Mouse (Mus musculus) lung, embryonic 15.5 days (tissue): Measurements from ENCODE around the gene Tnni1. TPM values are rescaled to one million over a fixed set of nuclear protein-coding genes. Genes with fewer than 3 reads are reported as not detected.

ENCODE experiments used
- ATAC-seq: fragments of 200-750 bp; cut with Nextera tagmentation; 2 replicates; pipeline ENCODE4 v1.8.0; 2017; ENCODE audit warnings: moderate number of reproducible peaks, borderline replicate concordance; ENCODE audit not compliant: low FRiP score, low TSS enrichment; ENCODE audit errors: extremely low read depth
- H3K27ac ChIP-seq: fragments of 300-500 bp; sonication (generic); 2 replicates; pipeline ENCODE4 v1.5.1; 2015; ENCODE audit warnings: moderate library complexity, mild to moderate bottlenecking, inconsistent platforms
- H3K27me3 ChIP-seq: fragments of 300-500 bp; sonication (generic); 2 replicates; pipeline ENCODE4 v1.6.1; 2015; ENCODE audit warnings: inconsistent platforms
- H3K36me3 ChIP-seq: fragments of 300-500 bp; sonication (generic); 2 replicates; pipeline ENCODE4 v1.6.1; 2015; ENCODE audit warnings: inconsistent platforms
- H3K4me1 ChIP-seq: fragments of 300-500 bp; sonication (generic); 2 replicates; pipeline ENCODE4 v1.6.1; 2015; ENCODE audit warnings: inconsistent platforms
- H3K4me2 ChIP-seq: fragments of 300-500 bp; sonication (generic); 2 replicates; pipeline ENCODE4 v1.6.1; 2015; ENCODE audit warnings: inconsistent platforms, mild to moderate bottlenecking, moderate library complexity
- H3K4me3 ChIP-seq: fragments of 300-500 bp; sonication (generic); 2 replicates; pipeline ENCODE4 v1.5.1; 2015; ENCODE audit warnings: mild to moderate bottlenecking, inconsistent platforms
- H3K9ac ChIP-seq: fragments of 300-500 bp; sonication (generic); 2 replicates; pipeline ENCODE4 v1.6.1; 2015; ENCODE audit warnings: inconsistent platforms
- H3K9me3 ChIP-seq: fragments of 300-500 bp; sonication (generic); 2 replicates; pipeline ENCODE4 v1.6.1; 2016; ENCODE audit warnings: inconsistent platforms
- WGBS: fragments of 180-500 bp; shearing (Covaris S2); methylation state at CpG from one replicate; pipeline ENCODE4 v1.1.7; 2015; 5-methylcytosine and 5-hydroxymethylcytosine counted together
- polyA plus RNA-seq: library from polyadenylated mRNA; unstranded; fragments of >200 nt; fragmentation: Nextera tagmentation; extraction: Ambion mirVana; gene quantifications from 2 replicates; pipeline ENCODE4 v1.2.1, GENCODE M21; 2015

Tnni1 gene
- polyA plus RNA-seq, 1 experiment from 2014 or later: 117 TPM

DNA sequence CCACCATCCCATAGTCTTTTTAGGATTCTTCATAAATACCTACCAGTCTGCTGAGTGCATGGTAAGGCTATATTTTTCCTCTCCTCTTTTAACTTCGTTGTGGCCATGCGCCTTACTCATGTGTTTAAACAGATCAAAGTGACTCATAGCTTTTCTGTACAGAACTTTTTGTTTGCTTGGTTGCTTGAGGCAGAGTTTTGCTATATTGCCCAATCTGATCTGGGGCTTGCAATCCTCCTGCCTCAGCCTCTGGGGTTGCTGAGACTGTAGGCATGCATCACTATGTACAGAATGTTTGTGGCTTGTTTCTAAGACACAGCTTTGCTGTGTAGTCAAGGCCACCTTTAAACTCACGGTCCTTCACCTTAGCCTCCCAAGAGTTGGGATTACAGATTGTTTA lies 23.3 kb upstream of the Tnni1 start:
- no peak overlapping the region for H3K9ac ChIP-seq
- H3K4me3 ChIP-seq: no peak overlapping the region
- H3K4me2 ChIP-seq: no peak overlapping the region
- peak overlapping the region; percentile 32; the same call in 1 of the 2 replicates for H3K27ac ChIP-seq
- H3K9me3 ChIP-seq: no peaks in the 10 kb centered on the region
- H3K27me3 ChIP-seq: no peaks in the 10 kb centered on the region
- peaks cover 19% of the 10 kb centered on the region; the same call in 1 of the 2 replicates for H3K4me1 ChIP-seq
- no peak for ATAC-seq
- 76% methylated on average over 3 of the region's 3 CpGs for WGBS
- H3K36me3 ChIP-seq: peaks cover 9% of the 10 kb centered on the region

DNA sequence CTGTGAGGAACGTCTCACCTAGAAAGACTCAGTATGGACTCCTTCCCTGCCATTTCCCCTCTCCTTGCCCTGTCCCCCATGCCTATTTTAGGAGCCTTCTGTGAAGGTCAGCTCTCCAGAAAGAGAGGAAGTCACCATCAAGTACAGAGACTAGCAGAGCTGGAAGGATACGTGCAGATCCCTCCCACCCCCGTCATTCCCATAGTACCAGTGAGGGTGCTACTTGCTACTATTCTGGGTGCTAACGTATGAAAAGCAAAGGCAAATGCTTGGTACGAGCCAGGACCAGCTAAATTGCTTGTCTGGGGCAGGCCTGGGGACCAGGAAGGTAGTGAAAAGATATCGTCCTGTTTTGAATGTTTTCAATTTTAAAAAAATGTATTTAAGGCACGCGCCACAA lies 21.9 kb upstream of the Tnni1 start:
- Histone ChIP-seq H3K9ac (no peak overlapping the region), H3K36me3 (no peaks in the 10 kb centered on the region), H3K27ac (no peak overlapping the region), H3K4me1 (peaks cover 19% of the 10 kb centered on the region; the same call in 1 of the 2 replicates), H3K27me3 (no peaks in the 10 kb centered on the region), H3K4me3 (no peak overlapping the region), H3K4me2 (no peak overlapping the region), H3K9me3 (no peaks in the 10 kb centered on the region)
- ATAC-seq: no peak
- 69% methylated on average over 8 of the region's 8 CpGs for WGBS

DNA sequence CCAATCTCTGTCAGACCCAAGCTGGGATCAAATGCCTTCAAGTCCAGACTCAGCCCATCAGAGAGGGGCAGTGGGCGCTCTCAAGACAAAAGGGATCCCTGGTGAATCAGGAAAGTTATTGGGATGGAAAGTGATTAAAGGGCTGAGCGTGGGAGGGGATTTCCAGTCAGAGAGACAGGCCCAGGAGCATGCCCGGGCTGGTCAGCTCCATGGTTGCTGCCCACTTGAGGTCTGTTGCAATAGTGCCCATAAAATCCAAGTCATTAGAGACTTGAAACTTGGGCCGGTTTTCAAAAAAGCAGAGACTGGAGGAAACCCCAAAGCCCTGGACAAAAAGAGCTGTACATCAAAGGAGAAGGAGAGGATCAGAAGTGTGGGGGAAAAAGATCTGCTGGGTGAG lies 19.5 kb upstream of the Tnni1 start:
- WGBS: 77% methylated on average over 4 of the region's 4 CpGs
- Histone ChIP-seq H3K9ac (no peak overlapping the region), H3K9me3 (no peaks in the 10 kb centered on the region), H3K36me3 (no peaks in the 10 kb centered on the region), H3K27ac (no peak overlapping the region), H3K4me3 (no peak overlapping the region), H3K27me3 (no peaks in the 10 kb centered on the region), H3K4me2 (no peak overlapping the region), H3K4me1 (peaks cover 23% of the 10 kb centered on the region)
- ATAC-seq: no peak

DNA sequence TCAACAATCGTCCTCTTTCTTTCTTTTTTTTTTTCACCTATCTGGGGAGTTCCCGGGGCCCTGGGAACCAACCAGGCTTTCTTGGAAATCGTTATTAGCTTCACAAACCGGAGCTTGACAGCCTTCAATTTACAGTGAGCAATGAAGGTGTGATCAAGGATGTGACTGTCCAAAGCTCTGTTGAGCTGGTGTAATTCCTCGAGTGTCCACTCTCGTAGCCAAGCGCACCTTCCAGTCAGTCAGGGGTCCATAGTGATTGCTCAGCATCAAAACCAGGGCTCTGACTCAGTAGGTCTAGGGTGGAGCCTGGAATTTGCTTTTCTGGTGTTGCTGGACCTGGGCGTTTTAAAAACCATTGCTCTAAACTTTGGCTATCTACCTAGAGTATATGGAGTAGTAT lies 19.0 kb upstream of the Tnni1 start:
- no peak for ATAC-seq
- Histone ChIP-seq H3K4me1 (peaks cover 25% of the 10 kb centered on the region), H3K9me3 (no peaks in the 10 kb centered on the region), H3K36me3 (no peaks in the 10 kb centered on the region), H3K9ac (no peak overlapping the region), H3K4me2 (no peak overlapping the region), H3K27ac (no peak overlapping the region), H3K27me3 (no peaks in the 10 kb centered on the region), H3K4me3 (no peak overlapping the region)
- 62% methylated on average over 8 of the region's 8 CpGs for WGBS

DNA sequence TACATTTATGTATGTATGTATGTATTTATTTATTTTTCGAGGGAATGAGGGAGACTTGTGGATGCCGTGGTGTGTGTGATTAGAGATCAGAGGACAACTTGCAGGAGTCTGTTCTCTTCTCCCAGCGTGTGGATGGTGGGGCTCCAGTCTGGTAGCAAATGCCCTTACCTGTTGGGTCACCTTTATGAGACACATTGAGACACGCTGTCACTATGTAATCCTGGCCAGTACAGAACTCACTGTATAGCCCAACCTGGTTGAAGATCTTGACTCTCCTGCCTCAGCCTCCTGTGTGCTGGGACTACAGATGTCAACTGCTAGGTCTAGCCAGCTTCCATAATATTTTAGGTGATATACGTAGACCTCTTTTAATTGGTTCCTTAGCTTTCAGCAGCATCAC lies 17.5 kb upstream of the Tnni1 start:
- H3K27me3 ChIP-seq: no peaks in the 10 kb centered on the region
- ATAC-seq: no peak
- no peak overlapping the region for H3K9ac ChIP-seq
- no peaks in the 10 kb centered on the region for H3K36me3 ChIP-seq
- no peak overlapping the region for H3K4me3 ChIP-seq
- H3K4me1 ChIP-seq: peaks cover 23% of the 10 kb centered on the region
- 75% methylated on average over 5 of the region's 5 CpGs for WGBS
- H3K4me2 ChIP-seq: no peak overlapping the region
- H3K9me3 ChIP-seq: no peaks in the 10 kb centered on the region
- H3K27ac ChIP-seq: no peak overlapping the region

DNA sequence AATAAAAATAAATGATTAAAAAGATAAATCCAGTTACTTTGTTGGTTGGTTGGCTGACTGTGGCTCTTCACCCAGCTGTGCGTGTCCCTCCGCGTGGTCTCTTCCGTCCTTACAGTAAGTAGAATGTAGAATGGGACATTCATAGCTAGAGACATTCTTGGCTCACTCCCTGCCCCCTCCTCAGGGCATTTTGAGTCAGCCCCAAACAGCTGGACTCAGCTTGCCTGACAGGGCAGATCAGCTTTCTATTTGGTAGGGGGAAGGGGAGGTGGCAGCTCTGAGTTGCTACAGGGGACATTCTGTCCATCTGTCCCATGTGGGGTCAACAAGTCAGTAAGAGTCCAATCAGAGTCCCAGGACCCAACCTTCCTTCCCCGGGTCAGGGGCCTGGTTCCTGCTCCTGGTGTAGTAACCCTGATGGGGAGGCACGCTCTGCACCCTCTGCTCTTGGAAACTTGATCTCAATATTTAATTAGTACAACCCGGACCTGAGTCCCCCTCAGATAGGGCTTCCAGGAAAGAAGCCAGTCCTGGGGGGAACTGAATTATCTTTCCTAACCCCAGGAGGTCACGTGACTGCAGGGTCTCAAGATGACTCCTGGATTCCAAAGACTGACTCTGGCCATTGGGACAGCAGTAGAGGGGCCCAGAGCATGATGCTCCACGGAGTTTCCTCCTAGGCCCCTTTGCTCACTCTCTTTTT lies 15.6 kb upstream of the Tnni1 start:
- no peak for ATAC-seq
- H3K4me1 ChIP-seq: peaks cover 38% of the 10 kb centered on the region
- H3K4me3 ChIP-seq: no peak overlapping the region
- no peak overlapping the region for H3K9ac ChIP-seq
- no peak overlapping the region for H3K4me2 ChIP-seq
- H3K36me3 ChIP-seq: peaks cover 3% of the 10 kb centered on the region; the same call in 1 of the 2 replicates
- no peaks in the 10 kb centered on the region for H3K9me3 ChIP-seq
- H3K27me3 ChIP-seq: no peaks in the 10 kb centered on the region
- 60% methylated on average over 9 of the region's 9 CpGs for WGBS
- no peak overlapping the region for H3K27ac ChIP-seq

DNA sequence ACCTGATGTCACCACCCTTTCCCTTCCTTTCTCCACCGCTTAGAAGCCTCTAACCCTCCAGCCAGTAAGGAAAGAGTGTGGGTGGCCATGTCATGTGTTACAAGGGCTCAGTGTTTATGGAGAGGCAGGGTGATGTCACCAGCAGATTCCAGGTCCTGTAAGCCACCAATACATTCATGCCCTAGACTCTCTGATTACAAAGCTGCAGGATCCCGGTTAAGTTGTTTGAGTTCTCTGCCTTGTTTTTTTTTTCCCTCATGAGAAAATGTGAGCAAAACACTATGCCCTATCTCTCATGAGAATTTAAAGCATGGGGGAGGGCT lies 15.1 kb upstream of the Tnni1 start:
- Histone ChIP-seq H3K27ac (no peak overlapping the region), H3K9ac (no peak overlapping the region), H3K4me3 (no peak overlapping the region), H3K36me3 (peaks cover 8% of the 10 kb centered on the region; the same call in 1 of the 2 replicates), H3K27me3 (no peaks in the 10 kb centered on the region), H3K4me1 (peaks cover 43% of the 10 kb centered on the region), H3K4me2 (no peak overlapping the region), H3K9me3 (no peaks in the 10 kb centered on the region)
- WGBS: 34% methylated on average over 2 of the region's 2 CpGs
- ATAC-seq: no peak

DNA sequence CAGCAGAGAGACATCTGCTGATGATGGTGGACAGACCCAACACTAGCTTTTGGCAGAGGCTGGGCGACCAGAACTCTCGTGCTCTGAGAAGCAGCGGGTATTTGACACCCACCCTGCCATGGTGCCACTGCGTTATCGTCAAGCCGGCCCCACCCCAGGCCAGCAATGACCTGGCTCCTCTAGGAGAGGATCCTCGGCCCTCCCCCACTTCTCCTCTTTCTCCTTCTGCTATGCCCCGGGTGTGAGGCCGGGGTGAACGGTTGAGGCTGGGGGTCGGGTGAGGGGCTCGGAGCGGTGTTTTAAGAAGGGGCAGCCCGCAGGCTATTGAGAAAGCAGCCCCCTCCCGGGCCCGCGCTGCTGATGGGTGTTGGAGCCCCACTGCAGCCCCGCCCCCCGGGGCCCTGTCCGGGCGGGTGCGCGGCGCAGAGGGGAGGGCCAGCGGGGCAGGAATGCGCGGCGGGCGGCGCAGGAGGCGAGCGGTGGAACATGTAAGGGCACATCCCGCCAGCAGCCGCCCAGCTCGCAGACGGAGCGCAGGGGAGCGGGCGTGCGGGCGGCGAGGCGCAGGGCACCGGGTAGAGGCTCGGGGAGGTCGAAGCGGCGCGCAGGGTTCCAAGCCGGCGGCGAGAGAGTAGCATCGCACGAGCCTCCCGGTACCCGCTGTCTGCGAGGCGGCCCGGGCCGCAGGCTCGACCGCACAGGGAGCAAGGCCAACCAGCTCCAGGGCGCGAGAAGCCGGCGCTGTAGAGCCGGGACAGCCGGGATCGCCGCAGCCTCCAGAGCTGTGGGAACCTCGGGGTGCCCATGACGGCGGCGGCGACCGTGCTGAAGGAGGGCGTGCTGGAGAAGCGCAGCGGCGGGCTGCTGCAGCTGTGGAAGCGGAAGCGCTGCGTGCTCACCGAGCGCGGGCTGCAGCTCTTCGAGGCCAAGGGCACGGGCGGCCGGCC lies 13.3 kb upstream of the Tnni1 start, which contains the start of gene Phlda3:
Gene Phlda3 (plus strand): TSS at position 475 of the 947 bp plus-strand sequence.
- Histone ChIP-seq H3K4me2 (peak within 1 kb of the TSS; percentile 86), H3K4me1 (peaks cover 56% of the 10 kb centered on the region), H3K36me3 (peaks cover 16% of the 10 kb centered on the region; the same call in 1 of the 2 replicates), H3K9ac (peak within 1 kb of the TSS; percentile 91), H3K27me3 (no peaks in the 10 kb centered on the region), H3K9me3 (no peaks in the 10 kb centered on the region), H3K27ac (peak within 1 kb of the TSS; percentile 92), H3K4me3 (peak within 1 kb of the TSS; percentile 71)
- 2% methylated on average over 80 of the region's 90 CpGs for WGBS
- peak; percentile 92 for ATAC-seq

DNA sequence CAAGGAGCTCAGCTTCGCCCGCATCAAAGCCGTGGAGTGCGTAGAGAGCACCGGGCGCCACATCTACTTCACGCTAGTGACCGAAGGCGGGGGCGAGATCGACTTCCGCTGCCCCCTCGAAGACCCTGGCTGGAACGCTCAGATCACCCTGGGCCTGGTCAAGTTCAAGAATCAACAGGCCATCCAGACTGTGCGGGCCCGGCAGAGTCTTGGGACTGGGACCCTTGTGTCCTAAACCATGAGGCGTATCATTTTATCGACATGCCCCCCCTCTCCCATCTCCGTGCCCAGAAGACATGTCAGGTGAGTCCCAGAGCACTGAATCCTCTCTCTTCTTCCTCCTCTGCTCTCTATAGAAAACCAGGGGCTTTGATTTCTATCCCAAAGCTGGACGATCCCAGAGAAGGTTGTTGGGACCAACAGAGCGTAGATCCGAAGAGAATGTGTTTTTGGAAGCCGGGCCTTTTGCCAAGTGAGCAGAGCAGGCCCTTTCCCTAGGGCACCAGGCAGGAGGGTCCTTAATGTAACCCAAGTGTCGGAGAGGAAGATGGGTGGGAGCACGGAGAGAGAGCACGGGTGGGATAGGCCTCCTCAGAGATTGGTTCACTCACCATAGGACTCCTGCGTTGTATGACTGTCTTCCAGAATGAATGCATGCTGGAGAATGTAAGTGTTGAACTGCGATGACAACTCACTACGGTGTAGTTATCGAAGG lies 12.5 kb upstream of the Tnni1 start:
- peak overlapping the region; percentile 91 for H3K9ac ChIP-seq
- peak overlapping the region; percentile 71 for H3K4me3 ChIP-seq
- H3K4me2 ChIP-seq: peak overlapping the region; percentile 86
- peak; percentile 40 for ATAC-seq
- peaks cover 60% of the 10 kb centered on the region for H3K4me1 ChIP-seq
- H3K27ac ChIP-seq: peak overlapping the region; percentile 92
- WGBS: 8% methylated on average over 30 of the region's 30 CpGs
- no peaks in the 10 kb centered on the region for H3K9me3 ChIP-seq
- H3K36me3 ChIP-seq: peaks cover 16% of the 10 kb centered on the region; the same call in 1 of the 2 replicates
- H3K27me3 ChIP-seq: no peaks in the 10 kb centered on the region

DNA sequence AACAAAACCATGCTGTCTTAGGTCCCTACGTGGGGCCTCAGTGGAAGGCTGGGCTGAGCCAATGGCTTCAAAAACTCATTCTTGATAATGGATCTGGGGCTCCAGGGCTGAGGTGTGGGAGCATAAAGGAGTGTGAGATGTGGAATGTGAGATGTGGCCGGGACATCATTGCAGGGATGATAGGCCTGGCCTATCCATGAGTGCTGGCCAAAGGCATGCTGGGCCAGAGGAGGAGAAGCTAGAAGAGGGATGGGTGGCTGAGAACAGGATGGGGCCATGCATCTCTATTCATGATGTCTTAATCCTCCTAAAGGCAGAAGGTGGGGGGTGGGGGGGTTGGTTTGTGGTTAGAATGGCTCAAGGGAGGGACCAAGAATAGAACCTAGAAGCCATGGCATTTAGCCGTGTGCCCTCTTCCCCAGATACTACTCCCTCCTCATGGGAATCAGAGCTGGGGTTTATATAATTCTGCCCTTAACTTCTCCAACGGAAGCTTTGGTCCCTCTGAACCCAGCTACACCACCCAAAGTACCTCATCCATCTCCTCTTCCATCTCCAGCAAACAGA lies 11.8 kb upstream of the Tnni1 start:
- Histone ChIP-seq H3K4me1 (peaks cover 60% of the 10 kb centered on the region), H3K27ac (peak overlapping the region; percentile 92), H3K4me2 (peak overlapping the region; percentile 86), H3K9ac (peak overlapping the region; percentile 91), H3K4me3 (peak overlapping the region; percentile 71), H3K9me3 (no peaks in the 10 kb centered on the region), H3K27me3 (no peaks in the 10 kb centered on the region), H3K36me3 (peaks cover 16% of the 10 kb centered on the region; the same call in 1 of the 2 replicates)
- no peak for ATAC-seq
- 37% methylated on average over 4 of the region's 4 CpGs for WGBS

DNA sequence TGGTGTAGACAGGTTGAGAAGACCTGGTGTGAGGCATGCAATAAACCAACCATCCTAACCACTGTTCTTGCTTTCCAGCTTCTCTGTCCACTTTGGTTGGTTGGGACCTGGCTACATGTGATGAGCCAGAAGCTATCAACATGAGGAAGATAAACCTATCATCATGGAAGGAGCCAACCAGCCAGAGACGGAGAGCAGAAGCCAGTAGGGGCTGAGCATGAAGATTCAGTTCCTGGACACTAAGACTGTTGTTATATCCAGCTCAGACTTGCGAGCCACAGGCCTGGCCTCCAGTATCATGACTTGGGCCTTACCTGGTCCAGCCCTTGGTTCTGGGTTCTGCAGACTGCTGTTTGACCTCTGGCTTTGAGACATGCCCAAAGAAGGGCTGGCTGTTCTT lies 10.8 kb upstream of the Tnni1 start:
- H3K27ac ChIP-seq: no peak overlapping the region
- H3K36me3 ChIP-seq: peaks cover 16% of the 10 kb centered on the region; the same call in 1 of the 2 replicates
- no peaks in the 10 kb centered on the region for H3K27me3 ChIP-seq
- no peak overlapping the region for H3K9ac ChIP-seq
- peak overlapping the region; percentile 86; the same call in 1 of the 2 replicates for H3K4me2 ChIP-seq
- ATAC-seq: no peak
- no peak overlapping the region for H3K4me3 ChIP-seq
- no peaks in the 10 kb centered on the region for H3K9me3 ChIP-seq
- 88% methylated on average over 2 of the region's 2 CpGs for WGBS
- peaks cover 60% of the 10 kb centered on the region for H3K4me1 ChIP-seq
